10 mouse cellular contexts compared by ENCODE assay signal in genomic region chr1:75234606-75235005, GRCm38 (mm10). TPM values are rescaled to one million over a fixed set of nuclear protein-coding genes. Genes with fewer than 3 reads are reported as not detected.
DNase-seq lines count a peak whose midpoint lies in the region; ATAC-seq and TF ChIP-seq lines count a peak whose summit lies in the region.
"Had no signal": no experiment of that assay in that cellular context is flagged by ENCODE, and none has a peak within 500 bp of the region (broad histone marks: within the 10 kb centered on the region; RNA-seq: fewer than 3 reads in every experiment).

No protein-coding gene starts in this region.

- no peak overlapping the region for H3K4me3 ChIP-seq in forebrain, embryonic 15.5 days
- H3K4me3 ChIP-seq in hindbrain, embryonic 15.5 days, result no peak overlapping the region
- H3K4me3 ChIP-seq in liver, embryonic 12.5 days, result no peak overlapping the region
- no peak overlapping the region; the same call in 1 of the 2 replicates for H3K4me3 ChIP-seq in stomach, postnatal 0 days (ENCODE audit: low read depth, low read length)
- H3K4me3 ChIP-seq: embryonic facial prominence, embryonic 12.5 days had no signal

- TF ChIP-seq CTCF in stomach, postnatal 0 days (IDR thresholded peaks at IDR 0.05; ENCODE audit: low read depth), result peak; percentile 81

- peaks cover 25% of the 10 kb centered on the region for H3K4me1 ChIP-seq in forebrain, embryonic 15.5 days
- H3K4me1 ChIP-seq in hindbrain, embryonic 15.5 days (replicated peaks), result peaks cover 20% of the 10 kb centered on the region
- peaks cover 79% of the 10 kb centered on the region for H3K4me1 ChIP-seq in liver, embryonic 12.5 days
- H3K4me1 ChIP-seq in stomach, postnatal 0 days (replicated peaks; ENCODE audit: control insufficient read depth, insufficient read depth), result no peaks in the 10 kb centered on the region

- peak; percentile 25 for DNase-seq in ovary, postnatal 14 days (ENCODE audit: low spot score)
- DNase-seq in ovary, postnatal 10 days (ENCODE audit: low spot score), result no peak
- peak; percentile 77 for DNase-seq in cerebellum, adult 11 months
- DNase-seq in stomach, postnatal 0 days (ENCODE audit: low spot score), result peak; percentile 74

- no peak overlapping the region for H3K4me2 ChIP-seq in forebrain, embryonic 15.5 days (replicated peaks)
- peak overlapping the region; percentile 8; the same call in 1 of the 2 replicates for H3K4me2 ChIP-seq in hindbrain, embryonic 15.5 days
- peak overlapping the region; percentile 87 for H3K4me2 ChIP-seq in liver, embryonic 12.5 days
- H3K4me2 ChIP-seq in stomach, postnatal 0 days (replicated peaks; ENCODE audit: low read depth), result no peak overlapping the region
- H3K4me2 ChIP-seq: embryonic facial prominence, embryonic 12.5 days had no signal

- H3K27me3 ChIP-seq in forebrain, embryonic 15.5 days, result 0 out of 2 replicates have a peak, but pooled peaks cover 5% of the 10 kb centered on the region
- no peaks in the 10 kb centered on the region for H3K27me3 ChIP-seq in hindbrain, embryonic 15.5 days
- H3K27me3 ChIP-seq in liver, embryonic 12.5 days (replicated peaks), result no peaks in the 10 kb centered on the region
- no peaks in the 10 kb centered on the region for H3K27me3 ChIP-seq in stomach, postnatal 0 days (ENCODE audit: control insufficient read depth, insufficient read depth, low read length)
- H3K27me3 ChIP-seq: embryonic facial prominence, embryonic 12.5 days had no signal

- H3K27ac ChIP-seq in forebrain, embryonic 15.5 days (replicated peaks), result 0 out of 2 replicates have a peak overlapping the region, but pooled peaks have one; percentile 4
- H3K27ac ChIP-seq in hindbrain, embryonic 15.5 days (replicated peaks), result no peak overlapping the region
- H3K27ac ChIP-seq in liver, embryonic 12.5 days, result peak overlapping the region; percentile 98
- H3K27ac ChIP-seq in stomach, postnatal 0 days (replicated peaks), result no peak overlapping the region
- H3K27ac ChIP-seq: embryonic facial prominence, embryonic 12.5 days had no signal

- H3K9ac ChIP-seq in forebrain, embryonic 15.5 days (replicated peaks), result no peak overlapping the region
- no peak overlapping the region for H3K9ac ChIP-seq in hindbrain, embryonic 15.5 days
- H3K9ac ChIP-seq in liver, embryonic 12.5 days, result peak overlapping the region; percentile 13; the same call in 1 of the 2 replicates
- H3K9ac ChIP-seq in stomach, postnatal 0 days (ENCODE audit: low read length), result no peak overlapping the region
- H3K9ac ChIP-seq: embryonic facial prominence, embryonic 12.5 days had no signal

- H3K9me3 ChIP-seq in forebrain, embryonic 15.5 days, result no peaks in the 10 kb centered on the region
- H3K9me3 ChIP-seq in hindbrain, embryonic 15.5 days, result no peaks in the 10 kb centered on the region
- no peaks in the 10 kb centered on the region for H3K9me3 ChIP-seq in liver, embryonic 12.5 days (replicated peaks)
- no peaks in the 10 kb centered on the region for H3K9me3 ChIP-seq in stomach, postnatal 0 days (ENCODE audit: control insufficient read depth, low read length)
- H3K9me3 ChIP-seq: embryonic facial prominence, embryonic 12.5 days had no signal

- ATAC-seq in forebrain, embryonic 15.5 days (replicated peaks), result peak; percentile 67
- peak; percentile 51; the same call in 1 of the 2 replicates for ATAC-seq in hindbrain, embryonic 15.5 days (ENCODE audit: low FRiP score, low read depth)
- no peak for ATAC-seq in liver, embryonic 12.5 days
- peak; percentile 70 for ATAC-seq in monocyte, adult 5-6 weeks (replicated peaks; ENCODE audit: insufficient number of reproducible peaks, low FRiP score, low TSS enrichment, poor library complexity, severe bottlenecking)
- peak; percentile 27; the same call in 1 of the 2 replicates for ATAC-seq in stomach, postnatal 0 days (ENCODE audit: low FRiP score, low TSS enrichment)

- no peaks in the 10 kb centered on the region for H3K36me3 ChIP-seq in forebrain, embryonic 15.5 days
- H3K36me3 ChIP-seq in hindbrain, embryonic 15.5 days, result peaks cover 2% of the 10 kb centered on the region; the same call in 1 of the 2 replicates
- peaks cover 11% of the 10 kb centered on the region for H3K36me3 ChIP-seq in liver, embryonic 12.5 days
- H3K36me3 ChIP-seq in stomach, postnatal 0 days (ENCODE audit: control insufficient read depth, insufficient read depth, low read length), result 0 out of 2 replicates have a peak, but pooled peaks cover 2% of the 10 kb centered on the region

- 0% methylated on average over 8 of the region's 8 CpGs for WGBS in forebrain, embryonic 15.5 days
- WGBS in hindbrain, embryonic 15.5 days, result 2% methylated on average over 8 of the region's 8 CpGs
- 1% methylated on average over 8 of the region's 8 CpGs for WGBS in liver, embryonic 12.5 days (ENCODE audit: insufficient replicate concordance)
- WGBS in stomach, postnatal 0 days, result 2% methylated on average over 8 of the region's 8 CpGs

- TF ChIP-seq EP300 in stomach, postnatal 0 days (optimal IDR thresholded peaks at IDR 0.05), result no peak

RNA-seq across cellular contexts. Expression of gene Dnajb2, which starts 1.6 kb away (rescaled TPM):
- 53.0 and 54.0 TPM in 2 replicates for polyA plus RNA-seq in forebrain, embryonic 15.5 days (2015; fragmentation: Nextera tagmentation; extraction: Ambion mirVana)
- polyA plus RNA-seq in hindbrain, embryonic 15.5 days (2015; fragmentation: Nextera tagmentation; extraction: Ambion mirVana), result 72.5 and 85.0 TPM in 2 replicates
- polyA plus RNA-seq in liver, embryonic 12.5 days (2016; fragmentation: Nextera tagmentation; extraction: Ambion mirVana), result 27.2 and 27.8 TPM in 2 replicates
- total RNA-seq in monocyte, adult 5-6 weeks (2017), result 22.6 to 64.3 TPM (median 30.7 TPM) in 3 replicates
- polyA plus RNA-seq in stomach, postnatal 0 days (2015; fragmentation: Nextera tagmentation; extraction: Ambion mirVana), result 24.2 and 25.8 TPM in 2 replicates

RNA-seq across cellular contexts. Expression of gene A630095N17Rik, which starts 2.7 kb away (rescaled TPM):
- polyA plus RNA-seq in forebrain, embryonic 15.5 days (2015; fragmentation: Nextera tagmentation; extraction: Ambion mirVana), result not detected in 2 replicates
- not detected in 2 replicates for polyA plus RNA-seq in hindbrain, embryonic 15.5 days (2015; fragmentation: Nextera tagmentation; extraction: Ambion mirVana)
- polyA plus RNA-seq in liver, embryonic 12.5 days (2016; fragmentation: Nextera tagmentation; extraction: Ambion mirVana), result not detected in 2 replicates
- total RNA-seq in monocyte, adult 5-6 weeks (2017), result not detected in 3 replicates
- polyA plus RNA-seq in stomach, postnatal 0 days (2015; fragmentation: Nextera tagmentation; extraction: Ambion mirVana), result 0.25 TPM in 1 of 2 replicates, not detected in the other
- polyA plus RNA-seq: embryonic facial prominence, embryonic 12.5 days; stomach, embryonic 16.5 days had no signal

RNA-seq across cellular contexts. Expression of gene Tuba4a, which starts 14.9 kb away (rescaled TPM):
- 14.9 and 19.5 TPM in 2 replicates for polyA plus RNA-seq in forebrain, embryonic 15.5 days (2015; fragmentation: Nextera tagmentation; extraction: Ambion mirVana)
- 26.8 and 28.1 TPM in 2 replicates for polyA plus RNA-seq in hindbrain, embryonic 15.5 days (2015; fragmentation: Nextera tagmentation; extraction: Ambion mirVana)
- 465 and 490 TPM in 2 replicates for polyA plus RNA-seq in liver, embryonic 12.5 days (2016; fragmentation: Nextera tagmentation; extraction: Ambion mirVana)
- 55.7 to 63.9 TPM (median 58.5 TPM) in 3 replicates for total RNA-seq in monocyte, adult 5-6 weeks (2017)
- 314 and 325 TPM in 2 replicates for polyA plus RNA-seq in stomach, postnatal 0 days (2015; fragmentation: Nextera tagmentation; extraction: Ambion mirVana)

RNA-seq across cellular contexts. Expression of gene Stk16, which starts 24.0 kb away (rescaled TPM):
- polyA plus RNA-seq in forebrain, embryonic 15.5 days (2015; fragmentation: Nextera tagmentation; extraction: Ambion mirVana), result 145 and 147 TPM in 2 replicates
- polyA plus RNA-seq in hindbrain, embryonic 15.5 days (2015; fragmentation: Nextera tagmentation; extraction: Ambion mirVana), result 146 and 147 TPM in 2 replicates
- polyA plus RNA-seq in liver, embryonic 12.5 days (2016; fragmentation: Nextera tagmentation; extraction: Ambion mirVana), result 107 and 110 TPM in 2 replicates
- 35.5 to 62.5 TPM (median 42.0 TPM) in 3 replicates for total RNA-seq in monocyte, adult 5-6 weeks (2017)
- 57.9 and 58.1 TPM in 2 replicates for polyA plus RNA-seq in stomach, postnatal 0 days (2015; fragmentation: Nextera tagmentation; extraction: Ambion mirVana)

RNA-seq across cellular contexts. Expression of gene Glb1l, which starts 24.0 kb away (rescaled TPM):
- 19.6 and 20.0 TPM in 2 replicates for polyA plus RNA-seq in forebrain, embryonic 15.5 days (2015; fragmentation: Nextera tagmentation; extraction: Ambion mirVana)
- polyA plus RNA-seq in hindbrain, embryonic 15.5 days (2015; fragmentation: Nextera tagmentation; extraction: Ambion mirVana), result 20.3 and 22.0 TPM in 2 replicates
- polyA plus RNA-seq in liver, embryonic 12.5 days (2016; fragmentation: Nextera tagmentation; extraction: Ambion mirVana), result 5.2 and 6.1 TPM in 2 replicates
- 9.2 to 12.8 TPM (median 9.2 TPM) in 3 replicates for total RNA-seq in monocyte, adult 5-6 weeks (2017)
- polyA plus RNA-seq in stomach, postnatal 0 days (2015; fragmentation: Nextera tagmentation; extraction: Ambion mirVana), result 5.2 and 7.1 TPM in 2 replicates

Comparison
In these comparisons a context has a peak if more than half of its experiments do, and no peak if none do; other contexts are left out.
1. H3K27ac ChIP-seq: peak in forebrain, embryonic 15.5 days (single experiment) and liver, embryonic 12.5 days (single experiment); none in hindbrain, embryonic 15.5 days (single experiment) and stomach, postnatal 0 days (single experiment).
2. H3K4me2 ChIP-seq: peak in hindbrain, embryonic 15.5 days (single experiment) and liver, embryonic 12.5 days (single experiment); none in forebrain, embryonic 15.5 days (single experiment) and stomach, postnatal 0 days (single experiment).
3. RNA of gene Tuba4a, which starts 14.9 kb away (polyA plus RNA-seq): 465 to 490 TPM in liver, embryonic 12.5 days and 314 to 325 TPM in stomach, postnatal 0 days; 26.8 to 28.1 TPM in hindbrain, embryonic 15.5 days and 14.9 to 19.5 TPM in forebrain, embryonic 15.5 days; every median in the first group is over 10 times any median in the second.